Mouse (Mus musculus): ENCODE measurements around the gene Ehd4. TPM values are rescaled to one million over a fixed set of nuclear protein-coding genes. Genes with fewer than 3 reads are reported as not detected.

Ehd4 gene
- total and polyA plus RNA-seq, 3 experiments: 8.1 to 27.7 (median 9.8) TPM

DNA sequence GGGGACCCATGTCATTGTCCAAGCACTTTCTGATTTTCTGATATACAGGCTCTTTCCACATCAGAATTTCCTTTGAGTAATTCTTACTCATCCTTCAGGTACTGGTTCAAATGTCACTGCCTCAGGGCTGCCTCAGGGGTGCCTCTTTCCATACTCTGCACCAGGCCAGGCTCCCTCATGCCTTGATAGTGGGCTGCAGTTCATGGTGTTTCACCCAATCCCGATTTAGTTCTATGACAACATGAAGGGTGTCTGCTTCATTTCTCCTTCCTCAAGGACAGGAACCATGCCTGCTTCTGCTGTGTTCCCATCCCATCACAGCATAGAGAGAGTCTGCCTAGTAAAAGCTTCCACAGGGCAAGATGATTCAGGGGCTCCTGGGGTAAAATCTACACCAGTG lies 27.5 kb downstream of the Ehd4 start:
- H3K9ac ChIP-seq (ENCODE audit: insufficient read depth, low read depth): no peak overlapping the region
- H3K4me2 ChIP-seq (ENCODE audit: insufficient read depth, low read depth, poor library complexity, severe bottlenecking): no peak overlapping the region
- dilution Hi-C loops (cut with MboI; ENCODE audit: extremely low pct_ligation_motif_present, extremely low pct_unique_long_range_greater_than_20kb, low sequenced_read_pairs) (no loop called here), in situ Hi-C loops (cut with MboI; ENCODE audit: low pct_ligation_motif_present, low pct_unique_long_range_greater_than_20kb, low sequenced_read_pairs) (no loop called here)
- peaks cover 0 to 20% of the 10 kb centered on the region in 2 experiments; a peak in 2 of 4 replicates for H3K4me1 ChIP-seq (ENCODE audit: control insufficient read depth in 1 of 2, insufficient read depth in 2 of 2)
- H3K79me2 ChIP-seq (replicated peaks; ENCODE audit: control insufficient read depth, extremely low read depth, insufficient read depth, poor library complexity, severe bottlenecking): no peaks in the 10 kb centered on the region
- no peak for DNase-seq (ENCODE audit: extremely low read depth)
- TF ChIP-seq SIN3A (IDR thresholded peaks at IDR 0.05; ENCODE audit: low read length) (no peak), TCF12 (IDR thresholded peaks at IDR 0.05; ENCODE audit: low read depth, low read length) (no peak), USF2 (conservative IDR thresholded peaks at IDR 0.05; ENCODE audit: low read depth, low read length) (no peak), ZKSCAN1 (IDR thresholded peaks at IDR 0.05; ENCODE audit: borderline replicate concordance, low read depth, low read length) (no peak), CHD1 (IDR thresholded peaks at IDR 0.05; ENCODE audit: low read depth, low read length) (no peak), JUN (IDR thresholded peaks at IDR 0.05; ENCODE audit: insufficient read depth, low read depth, low read length) (no peak), E2F4 (IDR thresholded peaks at IDR 0.05; ENCODE audit: insufficient replicate concordance, low read depth, low read length) (no peak), MXI1 (IDR thresholded peaks at IDR 0.05; ENCODE audit: low read depth, low read length) (no peak), GABPA (IDR thresholded peaks at IDR 0.05; ENCODE audit: insufficient replicate concordance, low read depth, low read length) (no peak), MYC (IDR thresholded peaks at IDR 0.05; ENCODE audit: low read depth, low read length) (no peak)
- no peaks in the 10 kb centered on the region for H3K27me3 ChIP-seq (replicated peaks)
- H3K4me3 ChIP-seq (replicated peaks in 1 of 3; ENCODE audit: low read depth in 2 of 3, low read length in 2 of 3, poor library complexity in 1 of 3): no peak overlapping the region
- no peak overlapping the region for H3K27ac ChIP-seq (ENCODE audit: insufficient read depth, low read depth)
- no peaks in the 10 kb centered on the region for H3K9me3 ChIP-seq (replicated peaks; ENCODE audit: low read length)
- H3K36me3 ChIP-seq (replicated peaks in 1 of 2; ENCODE audit: control insufficient read depth in 1 of 2, insufficient read depth in 1 of 2, low read length in 1 of 2): peaks cover 5 to 55% of the 10 kb centered on the region in 2 experiments

DNA sequence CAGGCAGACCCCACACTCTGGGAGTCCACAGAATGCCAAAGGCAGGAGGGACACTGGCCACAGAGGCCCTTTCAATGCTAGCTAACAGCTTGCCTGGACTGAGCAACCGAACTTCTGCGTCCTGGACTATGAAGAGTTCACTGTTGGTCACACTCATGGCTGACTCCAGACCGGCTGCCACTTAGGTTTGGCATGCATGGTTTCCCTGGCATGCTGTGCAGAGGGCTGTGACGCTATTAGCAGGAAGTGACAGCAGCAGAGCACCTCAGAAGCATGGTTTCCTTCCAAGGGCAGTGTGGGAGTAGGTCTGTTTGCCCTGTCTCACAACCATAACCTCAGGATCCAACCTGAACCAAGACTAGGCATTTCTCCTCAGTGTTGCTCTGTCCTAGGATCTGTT lies 28.0 kb downstream of the Ehd4 start:
- peaks cover 0 to 18% of the 10 kb centered on the region in 2 experiments; a peak in 2 of 4 replicates for H3K4me1 ChIP-seq (ENCODE audit: control insufficient read depth in 1 of 2, insufficient read depth in 2 of 2)
- peaks cover 5 to 55% of the 10 kb centered on the region in 2 experiments for H3K36me3 ChIP-seq (replicated peaks in 1 of 2; ENCODE audit: control insufficient read depth in 1 of 2, insufficient read depth in 1 of 2, low read length in 1 of 2)
- dilution Hi-C loops (cut with MboI; ENCODE audit: extremely low pct_ligation_motif_present, extremely low pct_unique_long_range_greater_than_20kb, low sequenced_read_pairs): no loop called here

More for the DNA sequence above, 28.0 kb downstream of the Ehd4 start:
- Histone ChIP-seq H3K27ac (ENCODE audit: insufficient read depth, low read depth) (no peak overlapping the region), H3K9ac (ENCODE audit: insufficient read depth, low read depth) (no peak overlapping the region), H3K79me2 (replicated peaks; ENCODE audit: control insufficient read depth, extremely low read depth, insufficient read depth, poor library complexity, severe bottlenecking) (no peaks in the 10 kb centered on the region), H3K9me3 (replicated peaks; ENCODE audit: low read length) (no peaks in the 10 kb centered on the region), H3K27me3 (replicated peaks) (no peaks in the 10 kb centered on the region), H3K4me2 (ENCODE audit: insufficient read depth, low read depth, poor library complexity, severe bottlenecking) (no peak overlapping the region), H3K4me3 (replicated peaks in 1 of 3; ENCODE audit: low read depth in 2 of 3, low read length in 2 of 3, poor library complexity in 1 of 3) (no peak overlapping the region)
- TF ChIP-seq NELFE (IDR thresholded peaks at IDR 0.05; ENCODE audit: low read depth, low read length) (no peak), CHD2 (IDR thresholded peaks at IDR 0.05; ENCODE audit: low read length) (no peak), PAX5 (IDR thresholded peaks at IDR 0.05; ENCODE audit: low read length) (no peak), E2F4 (IDR thresholded peaks at IDR 0.05; ENCODE audit: insufficient replicate concordance, low read depth, low read length) (no peak), JUN (IDR thresholded peaks at IDR 0.05; ENCODE audit: insufficient read depth, low read depth, low read length) (no peak), KAT2A (IDR thresholded peaks at IDR 0.05; ENCODE audit: insufficient replicate concordance, low read length) (no peak), RCOR1 (conservative IDR thresholded peaks at IDR 0.05; ENCODE audit: low read depth, low read length) (no peak), UBTF (IDR thresholded peaks at IDR 0.05; ENCODE audit: low read depth, low read length) (no peak), IRF4 (IDR thresholded peaks at IDR 0.05; ENCODE audit: low read depth, low read length) (no peak), NRF1 (IDR thresholded peaks at IDR 0.05; ENCODE audit: low read depth, low read length) (no peak), MAX (IDR thresholded peaks at IDR 0.05; ENCODE audit: low read length) (no peak), POLR2A (IDR thresholded peaks at IDR 0.05; ENCODE audit: low read depth, low read length) (no peak), MYC (IDR thresholded peaks at IDR 0.05; ENCODE audit: low read depth, low read length) (no peak), HCFC1 (IDR thresholded peaks at IDR 0.05; ENCODE audit: low read depth, low read length) (no peak), MXI1 (IDR thresholded peaks at IDR 0.05; ENCODE audit: low read depth, low read length) (no peak), TCF12 (IDR thresholded peaks at IDR 0.05; ENCODE audit: low read depth, low read length) (no peak), EP300 (IDR thresholded peaks at IDR 0.05; ENCODE audit: low read length) (no peak)
- no peak for DNase-seq (ENCODE audit: extremely low read depth)
- in situ Hi-C loops (cut with MboI; ENCODE audit: low pct_ligation_motif_present, low pct_unique_long_range_greater_than_20kb, low sequenced_read_pairs): no loop called here

Data from CH12.LX (cell line).